Comparison of ENCODE assay signal across 15 mouse cellular contexts in genomic region chr6:136644171-136644570, GRCm38 (mm10). TPM values are rescaled to one million over a fixed set of nuclear protein-coding genes. Genes with fewer than 3 reads are reported as not detected.
DNase-seq lines count a peak whose midpoint lies in the region; ATAC-seq and TF ChIP-seq lines count a peak whose summit lies in the region.
"Had no signal": no experiment of that assay in that cellular context is flagged by ENCODE, and none has a peak within 500 bp of the region (broad histone marks: within the 10 kb centered on the region; RNA-seq: fewer than 3 reads in every experiment).

No protein-coding gene starts in this region.

- 90% methylated on average over 2 of the region's 2 CpGs for WGBS in lung, embryonic 14.5 days
- 78% methylated on average over 2 of the region's 2 CpGs for WGBS in liver, postnatal 0 days (ENCODE audit: insufficient replicate concordance)

- ATAC-seq in lung, embryonic 14.5 days (ENCODE audit: insufficient read depth) = no peak
- no peak for ATAC-seq in liver, postnatal 0 days
- no peak for ATAC-seq in activated CD4-positive, CD25-positive, alpha-beta regulatory T cell, adult 4 months

- peaks cover 6% of the 10 kb centered on the region; the same call in 1 of the 2 replicates for H3K9me3 ChIP-seq in lung, embryonic 14.5 days (ENCODE audit: low read depth, low read length)
- H3K9me3 ChIP-seq in ES-Bruce4 (replicated peaks; ENCODE audit: control insufficient read depth, insufficient read depth, low read length, poor library complexity, severe bottlenecking) = no peaks in the 10 kb centered on the region; the same call in 1 of the 2 replicates
- H3K9me3 ChIP-seq in liver, postnatal 0 days (ENCODE audit: low read length) = 0 out of 2 replicates have a peak, but pooled peaks cover 4% of the 10 kb centered on the region
- H3K9me3 ChIP-seq: lung, embryonic 15.5 days had no signal

- peak; percentile 53 for TF ChIP-seq CTCF in lung, embryonic 14.5 days (IDR thresholded peaks at IDR 0.05; ENCODE audit: low read depth)
- TF ChIP-seq CTCF in ES-Bruce4 (IDR thresholded peaks at IDR 0.05; ENCODE audit: low read depth, low read length) = peak; percentile 20
- peak; percentile 61 for TF ChIP-seq CTCF in liver, postnatal 0 days (IDR thresholded peaks at IDR 0.05; ENCODE audit: low read depth)

- H3K27me3 ChIP-seq in lung, embryonic 14.5 days (ENCODE audit: insufficient read depth, low read length) = no peaks in the 10 kb centered on the region
- H3K27me3 ChIP-seq in ES-Bruce4 (ENCODE audit: control insufficient read depth, insufficient read depth, low read length, poor library complexity, severe bottlenecking) = no peaks in the 10 kb centered on the region
- H3K27me3 ChIP-seq in liver, postnatal 0 days (ENCODE audit: insufficient read depth, low read length) = no peaks in the 10 kb centered on the region
- H3K27me3 ChIP-seq: lung, embryonic 15.5 days had no signal

- H3K36me3 ChIP-seq in lung, embryonic 14.5 days (ENCODE audit: insufficient read depth) = no peaks in the 10 kb centered on the region
- no peaks in the 10 kb centered on the region for H3K36me3 ChIP-seq in ES-Bruce4 (ENCODE audit: control insufficient read depth, insufficient read depth, low read length, poor library complexity, severe bottlenecking)
- H3K36me3 ChIP-seq in liver, postnatal 0 days (replicated peaks; ENCODE audit: insufficient read depth, low read length) = no peaks in the 10 kb centered on the region
- H3K36me3 ChIP-seq: lung, embryonic 15.5 days had no signal

- H3K4me2 ChIP-seq in lung, embryonic 14.5 days = no peak overlapping the region
- H3K4me2 ChIP-seq in liver, postnatal 0 days (ENCODE audit: low read depth, low read length) = no peak overlapping the region
- H3K4me2 ChIP-seq: lung, embryonic 15.5 days had no signal

- TF ChIP-seq POLR2A in ES-Bruce4 (IDR thresholded peaks at IDR 0.05; ENCODE audit: insufficient read depth, low read length) = no peak

- no peak overlapping the region for H3K4me3 ChIP-seq in lung, embryonic 14.5 days (ENCODE audit: low read depth, low read length)
- no peak overlapping the region for H3K4me3 ChIP-seq in ES-Bruce4 (ENCODE audit: low read depth, low read length)
- no peak overlapping the region for H3K4me3 ChIP-seq in liver, postnatal 0 days (ENCODE audit: low read depth, low read length)
- H3K4me3 ChIP-seq: erythroblast, embryonic 14.5 days; lung, embryonic 15.5 days had no signal

- TF ChIP-seq EP300 in ES-Bruce4 (IDR thresholded peaks at IDR 0.05; ENCODE audit: insufficient read depth, low read depth, low read length) = no peak
- TF ChIP-seq EP300 in liver, postnatal 0 days (IDR thresholded peaks at IDR 0.05; ENCODE audit: low read depth) = no peak

- DNase-seq in adrenal gland, postnatal 14 days = peak; percentile 42
- DNase-seq in adrenal gland, adult 8-10 months = no peak
- no peak for DNase-seq in lung, embryonic 14.5 days
- DNase-seq in lung, postnatal 4 days = no peak
- DNase-seq in liver, postnatal 0 days = peak; percentile 41
- DNase-seq in gastrocnemius, postnatal 4 days (ENCODE audit: low spot score in 2 of 2) = no peak
- DNase-seq: adrenal gland, postnatal 36 days; cerebellum, postnatal 36 days; gastrocnemius, postnatal 25 days; kidney, postnatal 14 days; right cerebral cortex, adult 18-20 months had no signal

- H3K4me1 ChIP-seq in lung, embryonic 14.5 days (ENCODE audit: insufficient read depth) = no peaks in the 10 kb centered on the region
- H3K4me1 ChIP-seq in ES-Bruce4 (ENCODE audit: control insufficient read depth, insufficient read depth, low read length) = no peaks in the 10 kb centered on the region
- H3K4me1 ChIP-seq in liver, postnatal 0 days (ENCODE audit: insufficient read depth) = no peaks in the 10 kb centered on the region; the same call in 1 of the 2 replicates
- H3K4me1 ChIP-seq: lung, embryonic 15.5 days had no signal

- no peak overlapping the region for H3K9ac ChIP-seq in lung, embryonic 14.5 days
- H3K9ac ChIP-seq in ES-Bruce4 (ENCODE audit: low read depth, poor library complexity, severe bottlenecking) = no peak overlapping the region
- H3K9ac ChIP-seq in liver, postnatal 0 days (replicated peaks) = no peak overlapping the region
- H3K9ac ChIP-seq: lung, embryonic 15.5 days had no signal

- no peak overlapping the region for H3K27ac ChIP-seq in lung, embryonic 14.5 days (ENCODE audit: low read depth)
- H3K27ac ChIP-seq in ES-Bruce4 (ENCODE audit: insufficient read depth, low read length) = no peak overlapping the region
- H3K27ac ChIP-seq in liver, postnatal 0 days (ENCODE audit: low read depth) = no peak overlapping the region
- H3K27ac ChIP-seq: lung, embryonic 15.5 days had no signal

RNA-seq across cellular contexts. Expression of gene Plbd1, which starts 17.6 kb away (rescaled TPM):
- 101 and 110 TPM in 2 replicates for total RNA-seq in adrenal gland, postnatal 14 days (2021)
- 10 to 100 TPM in 3 of 4 experiments, 1 to 10 TPM in 1; 7.6 to 20.9 (median 15.8) TPM for total RNA-seq in adrenal gland, adult 8-10 months (2022)
- 2.9 and 4.3 TPM in 2 replicates for polyA plus RNA-seq in lung, embryonic 14.5 days (2014; fragmentation: Nextera tagmentation; extraction: Ambion mirVana)
- 1.2 and 1.9 TPM in 2 replicates for polyA plus RNA-seq in ES-Bruce4 (2011; ENCODE audit: insufficient read depth, insufficient read length, low read depth, missing spikeins)
- 30.7 and 31.3 TPM in 2 replicates for polyA plus RNA-seq in liver, postnatal 0 days (2015; fragmentation: Nextera tagmentation; extraction: Ambion mirVana)
- 10 to 100 TPM; 14.2 to 15.5 TPM for total RNA-seq in gastrocnemius, postnatal 4 days (2021)
- polyA plus RNA-seq in activated CD4-positive, CD25-positive, alpha-beta regulatory T cell, adult 4 months (2017; shearing (Covaris generic)) = under 1 TPM; 0.83 to 0.97 TPM

Comparison
In these comparisons a context has a peak if more than half of its experiments do, and no peak if none do; other contexts are left out.
1. DNase-seq: peak in adrenal gland, postnatal 14 days (single experiment) and liver, postnatal 0 days (single experiment); none in adrenal gland, adult 8-10 months (single experiment), lung, embryonic 14.5 days (single experiment), lung, postnatal 4 days (0 of 2) and gastrocnemius, postnatal 4 days (0 of 2).
2. Peak in every context shown above with its lines, with median percentiles within 50 percentile points of each other: CTCF ChIP-seq.